Mouse (Mus musculus): ENCODE measurements around the gene Prom2. TPM values are rescaled to one million over a fixed set of nuclear protein-coding genes. Genes with fewer than 3 reads are reported as not detected.

The Prom2 gene
- polyA plus RNA-seq, 1 experiment from 2014 or later: 0.77 TPM

DNA sequence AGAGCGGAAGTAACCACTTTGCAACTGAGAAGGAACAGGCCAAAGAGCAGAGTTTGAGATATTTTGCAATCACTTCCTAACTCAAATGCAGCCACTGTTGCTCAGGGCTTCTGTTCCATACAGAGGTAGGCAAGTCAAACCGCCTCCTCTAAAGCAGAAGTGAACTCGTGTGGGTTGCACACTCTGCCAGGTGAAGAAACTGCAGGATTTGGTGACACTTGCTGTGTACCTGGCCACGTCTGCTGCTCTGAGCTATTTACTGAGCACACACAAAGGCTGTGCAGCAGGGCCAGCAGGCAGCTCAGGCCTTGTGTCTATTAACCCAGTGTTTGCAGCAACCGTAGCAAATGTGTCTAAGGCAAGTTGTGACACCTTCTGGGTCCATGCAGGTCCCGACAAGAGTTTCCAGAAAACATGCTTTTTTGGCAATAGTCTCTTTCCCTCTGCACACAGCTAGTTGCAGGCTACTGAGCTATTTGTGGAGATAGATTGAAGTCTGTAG, 35.1 kb downstream of the Prom2 start:
- Histone ChIP-seq H3K9me3 (replicated peaks) (no peaks in the 10 kb centered on the region), H3K4me2 (replicated peaks) (no peak overlapping the region), H3K27ac (no peak overlapping the region), H3K4me1 (peaks cover 13% of the 10 kb centered on the region), H3K36me3 (no peaks in the 10 kb centered on the region), H3K9ac (no peak overlapping the region), H3K27me3 (0 out of 2 replicates have a peak, but pooled peaks cover 2% of the 10 kb centered on the region), H3K4me3 (no peak overlapping the region)
- WGBS: 92% methylated on average over 6 of the region's 6 CpGs
- no peak for ATAC-seq (ENCODE audit: low FRiP score)

DNA sequence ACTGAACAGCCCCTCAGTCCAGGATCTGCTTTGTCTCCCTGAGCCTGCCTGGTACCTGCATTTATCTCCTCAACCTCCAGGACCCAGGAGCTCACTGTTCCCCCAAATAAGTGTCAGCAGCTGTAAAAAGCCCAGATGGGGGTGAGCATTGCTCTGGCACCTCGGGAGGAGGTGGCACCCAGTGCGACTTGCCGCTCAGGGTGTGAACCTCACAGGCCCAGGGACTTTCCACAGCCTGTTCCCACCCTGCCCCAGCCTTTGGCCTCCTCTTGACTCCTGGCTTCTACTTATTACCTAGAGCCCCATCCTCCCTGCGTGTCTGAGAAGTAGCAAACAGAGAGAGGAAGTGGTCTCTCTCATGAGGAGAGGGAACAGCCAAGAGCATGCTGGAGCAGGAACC, 36.1 kb downstream of the Prom2 start:
- 0 out of 2 replicates have a peak, but pooled peaks cover 2% of the 10 kb centered on the region for H3K27me3 ChIP-seq
- WGBS: 66% methylated on average over 4 of the region's 4 CpGs
- H3K4me2 ChIP-seq (replicated peaks): no peak overlapping the region
- ATAC-seq (ENCODE audit: low FRiP score): no peak
- no peaks in the 10 kb centered on the region for H3K36me3 ChIP-seq
- no peak overlapping the region for H3K9ac ChIP-seq
- H3K27ac ChIP-seq: no peak overlapping the region
- H3K4me1 ChIP-seq: peaks cover 7% of the 10 kb centered on the region
- H3K9me3 ChIP-seq (replicated peaks): no peaks in the 10 kb centered on the region
- H3K4me3 ChIP-seq: no peak overlapping the region

DNA sequence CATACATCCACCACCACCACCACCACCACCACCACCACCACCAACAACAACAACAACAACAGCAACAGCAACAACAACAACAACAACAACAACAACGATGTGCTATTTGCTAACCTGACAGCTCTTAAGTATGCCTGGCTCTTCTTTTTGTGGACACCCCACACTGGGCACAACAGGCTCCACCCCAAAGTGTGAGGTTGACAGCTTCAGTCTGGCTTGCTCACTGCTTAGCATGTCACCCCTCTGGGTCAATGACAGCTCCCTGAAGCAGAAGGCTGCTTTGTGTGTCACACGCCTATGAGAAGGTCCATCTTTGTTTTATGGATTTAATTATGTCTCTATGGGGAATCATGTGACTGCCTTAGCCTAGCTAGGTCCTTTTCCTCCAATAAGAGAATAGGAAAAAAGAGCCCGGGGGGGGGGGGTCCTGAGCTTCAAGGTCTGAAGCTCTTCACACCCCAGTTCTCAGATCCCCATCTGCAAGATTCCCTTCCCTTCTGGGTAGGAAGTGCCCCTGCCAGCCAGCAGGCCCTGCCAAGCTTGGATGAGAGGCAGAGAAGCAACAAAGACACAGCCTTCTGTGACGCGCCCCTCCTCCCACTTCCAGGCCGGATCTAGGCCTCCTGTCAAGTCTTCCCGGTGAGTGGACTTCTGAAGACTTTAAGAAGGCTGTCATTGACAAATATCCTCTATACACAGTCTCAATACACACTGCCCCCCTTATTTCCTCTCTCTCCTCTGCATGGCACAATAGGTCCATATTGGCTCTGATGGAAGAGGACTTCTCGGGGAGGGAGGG, 37.3 kb downstream of the Prom2 start:
- H3K4me3 ChIP-seq: no peak overlapping the region
- no peak overlapping the region for H3K4me2 ChIP-seq (replicated peaks)
- peak overlapping the region; percentile 35; the same call in 1 of the 2 replicates for H3K27ac ChIP-seq
- no peaks in the 10 kb centered on the region for H3K9me3 ChIP-seq (replicated peaks)
- 40% methylated on average over 8 of the region's 8 CpGs for WGBS
- ATAC-seq (ENCODE audit: low FRiP score): 0 out of 2 replicates have a peak, but pooled peaks have one; percentile 24
- H3K4me1 ChIP-seq: peaks cover 7% of the 10 kb centered on the region
- H3K9ac ChIP-seq: no peak overlapping the region
- 0 out of 2 replicates have a peak, but pooled peaks cover 2% of the 10 kb centered on the region for H3K27me3 ChIP-seq
- no peaks in the 10 kb centered on the region for H3K36me3 ChIP-seq

DNA sequence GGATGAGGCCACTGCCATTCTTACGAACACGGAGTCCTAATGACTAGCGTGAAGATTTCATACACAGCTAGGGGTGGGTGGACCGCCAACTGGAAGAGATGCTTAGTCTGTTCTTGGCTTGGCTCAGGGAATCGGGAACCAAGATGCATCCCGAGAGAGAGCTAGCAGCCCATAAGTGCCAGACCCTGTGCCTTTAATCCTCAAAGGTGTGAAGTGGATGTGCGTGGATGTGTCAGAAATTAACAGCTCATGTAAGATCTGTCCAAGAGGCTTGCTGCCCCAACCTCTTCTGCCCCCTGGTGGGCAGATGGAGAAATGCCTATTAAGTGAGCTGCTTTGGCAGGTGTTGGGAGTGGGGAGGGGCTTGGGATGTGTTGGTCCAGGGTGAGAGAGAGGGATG, 40.2 kb downstream of the Prom2 start:
- 0 out of 2 replicates have a peak, but pooled peaks cover 2% of the 10 kb centered on the region for H3K27me3 ChIP-seq
- H3K9me3 ChIP-seq (replicated peaks): no peaks in the 10 kb centered on the region
- no peak overlapping the region for H3K4me3 ChIP-seq
- 62% methylated on average over 7 of the region's 7 CpGs for WGBS
- H3K4me1 ChIP-seq: peaks cover 9% of the 10 kb centered on the region
- H3K36me3 ChIP-seq: no peaks in the 10 kb centered on the region
- no peak overlapping the region for H3K9ac ChIP-seq
- no peak overlapping the region for H3K4me2 ChIP-seq (replicated peaks)
- ATAC-seq (ENCODE audit: low FRiP score): no peak
- no peak overlapping the region for H3K27ac ChIP-seq

DNA sequence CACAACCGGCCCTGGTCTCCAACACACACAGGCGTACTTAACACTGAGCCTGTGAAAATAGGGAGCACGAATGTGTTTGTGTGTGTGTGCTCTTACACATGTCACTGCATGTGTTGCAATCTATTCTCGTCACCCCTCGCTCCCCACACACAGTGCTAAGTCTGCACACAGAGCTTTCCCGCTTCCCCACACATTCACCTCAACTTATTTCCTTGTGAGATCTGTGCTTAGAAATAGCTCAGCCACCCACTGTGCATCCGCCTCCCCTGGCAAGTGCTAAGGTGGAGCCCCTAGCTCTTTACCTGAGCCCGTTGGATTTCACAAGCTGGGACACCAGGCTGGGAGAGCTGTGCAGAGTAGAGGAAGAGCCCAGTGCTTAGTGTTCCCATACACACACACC, 42.5 kb downstream of the Prom2 start:
- H3K27me3 ChIP-seq: no peaks in the 10 kb centered on the region
- H3K9me3 ChIP-seq (replicated peaks): no peaks in the 10 kb centered on the region
- 73% methylated on average over 8 of the region's 8 CpGs for WGBS
- no peak for ATAC-seq (ENCODE audit: low FRiP score)
- no peak overlapping the region for H3K27ac ChIP-seq
- no peak overlapping the region for H3K9ac ChIP-seq
- no peaks in the 10 kb centered on the region for H3K36me3 ChIP-seq
- H3K4me1 ChIP-seq: peaks cover 2% of the 10 kb centered on the region; the same call in 1 of the 2 replicates
- no peak overlapping the region for H3K4me2 ChIP-seq (replicated peaks)
- H3K4me3 ChIP-seq: no peak overlapping the region

DNA sequence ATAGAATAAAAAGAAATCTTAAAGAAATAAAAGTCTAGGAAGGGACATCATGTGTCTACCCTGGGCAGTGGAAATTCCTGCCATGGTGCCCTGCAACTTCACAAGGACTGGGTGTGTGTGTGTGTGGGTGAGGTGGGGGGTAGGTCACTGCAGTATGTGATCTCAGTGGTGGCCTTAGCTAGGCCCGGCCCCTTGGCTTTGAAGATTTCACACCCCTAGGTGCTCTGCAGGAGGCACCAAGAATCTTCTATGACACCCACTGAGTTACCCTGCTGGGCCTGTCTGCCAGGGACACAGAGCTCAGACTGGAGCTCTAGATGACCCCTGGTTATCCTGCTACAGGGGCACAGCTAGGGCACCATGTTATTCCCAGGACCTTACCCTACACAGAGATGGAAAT, 44.9 kb downstream of the Prom2 start:
- Histone ChIP-seq H3K9ac (no peak overlapping the region), H3K4me1 (peaks cover 2% of the 10 kb centered on the region; the same call in 1 of the 2 replicates), H3K9me3 (replicated peaks) (no peaks in the 10 kb centered on the region), H3K27me3 (no peaks in the 10 kb centered on the region), H3K4me2 (replicated peaks) (no peak overlapping the region), H3K4me3 (no peak overlapping the region), H3K36me3 (no peaks in the 10 kb centered on the region), H3K27ac (no peak overlapping the region)
- 39% methylated on average over 1 of the region's 1 CpGs for WGBS
- ATAC-seq (ENCODE audit: low FRiP score): no peak

DNA sequence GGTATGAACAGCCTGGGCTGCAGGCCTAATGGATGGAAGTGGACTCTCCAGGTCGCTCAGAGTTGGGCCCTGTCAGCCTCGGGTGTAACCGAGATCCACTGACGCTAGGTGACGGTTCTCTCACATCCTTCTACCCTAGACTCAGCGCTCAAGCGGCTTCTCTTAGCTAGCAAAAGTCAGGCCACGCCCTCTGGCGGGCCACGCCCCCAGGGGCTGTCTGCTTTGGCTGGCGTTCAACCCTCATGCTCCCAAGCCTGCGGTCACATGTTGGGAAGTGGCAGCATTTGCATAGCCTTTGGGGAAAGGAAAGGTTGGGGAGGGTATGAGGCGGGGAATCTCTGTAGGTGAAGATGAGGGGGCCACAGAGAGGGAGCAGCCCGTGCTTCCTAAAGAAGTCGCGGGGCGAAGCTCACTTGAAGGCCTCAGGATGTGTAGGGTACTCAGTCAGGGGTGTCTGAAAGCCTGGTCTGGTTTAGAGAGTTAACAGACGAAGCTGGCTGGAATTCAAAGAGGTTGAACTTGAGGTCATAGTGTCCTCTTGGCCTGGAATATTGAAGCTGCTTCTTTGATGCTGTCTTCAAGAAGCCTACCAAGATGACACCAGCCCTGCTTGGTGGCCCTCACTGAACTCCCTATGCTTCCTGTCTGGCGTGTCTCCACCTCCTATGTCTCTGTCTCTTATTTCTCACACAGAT, 56.6 kb downstream of the Prom2 start:
- ATAC-seq (ENCODE audit: low FRiP score): peak; percentile 73
- Histone ChIP-seq H3K4me1 (peaks cover 27% of the 10 kb centered on the region), H3K4me2 (replicated peaks) (peak overlapping the region; percentile 37), H3K9me3 (replicated peaks) (no peaks in the 10 kb centered on the region), H3K9ac (0 out of 2 replicates have a peak overlapping the region, but pooled peaks have one; percentile 14), H3K27me3 (peaks cover 71% of the 10 kb centered on the region), H3K27ac (no peak overlapping the region), H3K4me3 (peak overlapping the region; percentile 10), H3K36me3 (no peaks in the 10 kb centered on the region)
- 7% methylated on average over 19 of the region's 19 CpGs for WGBS

DNA sequence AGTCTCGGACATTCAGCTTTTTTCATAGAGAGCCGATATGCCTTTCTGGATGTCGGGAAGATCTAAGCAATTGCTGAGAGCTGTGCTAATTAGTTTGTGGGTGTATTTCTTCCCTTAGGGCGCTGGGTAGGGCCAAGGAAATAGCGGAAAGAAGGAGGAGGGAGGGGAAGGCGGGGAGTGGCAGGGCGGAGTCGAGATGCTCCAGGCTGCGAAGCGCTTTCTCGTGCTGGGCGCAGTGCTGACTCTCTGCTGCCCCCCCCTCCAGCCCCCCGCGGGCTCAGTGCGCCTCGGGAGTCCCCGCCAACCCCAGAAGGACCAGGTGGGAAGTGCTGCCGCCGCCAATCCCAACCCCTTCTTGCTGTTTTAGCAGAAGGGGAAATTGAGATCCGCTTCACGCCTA, 58.3 kb downstream of the Prom2 start:
- ATAC-seq (ENCODE audit: low FRiP score): no peak
- Histone ChIP-seq H3K9ac (no peak overlapping the region), H3K27ac (no peak overlapping the region), H3K36me3 (no peaks in the 10 kb centered on the region), H3K4me3 (peak overlapping the region; percentile 40), H3K27me3 (peaks cover 83% of the 10 kb centered on the region), H3K4me2 (replicated peaks) (peak overlapping the region; percentile 66), H3K9me3 (replicated peaks) (no peaks in the 10 kb centered on the region), H3K4me1 (peaks cover 27% of the 10 kb centered on the region)
- WGBS: 2% methylated on average over 15 of the region's 21 CpGs

DNA sequence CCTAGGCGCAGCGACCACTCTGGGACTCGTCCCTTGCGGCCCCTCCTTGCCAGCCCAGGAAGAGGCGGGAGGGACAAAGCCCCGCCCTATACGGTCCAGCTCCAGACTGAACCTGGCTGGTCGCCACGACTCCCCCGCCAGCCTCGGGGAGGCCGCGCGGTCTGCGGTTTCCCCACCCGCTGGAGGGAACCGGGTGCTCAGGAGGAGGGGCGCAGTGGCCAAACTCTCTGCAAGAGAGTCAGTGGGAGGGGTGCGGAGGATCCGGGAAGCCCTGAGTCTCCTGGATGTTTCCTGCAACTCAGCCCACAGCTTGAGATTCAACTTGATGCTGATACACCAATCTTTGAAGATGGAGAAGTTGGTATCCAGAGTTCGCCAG, 58.7 kb downstream of the Prom2 start:
- H3K4me2 ChIP-seq (replicated peaks): peak overlapping the region; percentile 66
- peak overlapping the region; percentile 40 for H3K4me3 ChIP-seq
- no peak overlapping the region for H3K27ac ChIP-seq
- peaks cover 27% of the 10 kb centered on the region for H3K4me1 ChIP-seq
- peaks cover 83% of the 10 kb centered on the region for H3K27me3 ChIP-seq
- H3K36me3 ChIP-seq: no peaks in the 10 kb centered on the region
- WGBS: under 1% methylated on average over 21 of the region's 21 CpGs
- no peaks in the 10 kb centered on the region for H3K9me3 ChIP-seq (replicated peaks)
- H3K9ac ChIP-seq: 0 out of 2 replicates have a peak overlapping the region, but pooled peaks have one; percentile 35
- peak; percentile 41; the same call in 1 of the 2 replicates for ATAC-seq (ENCODE audit: low FRiP score)

DNA sequence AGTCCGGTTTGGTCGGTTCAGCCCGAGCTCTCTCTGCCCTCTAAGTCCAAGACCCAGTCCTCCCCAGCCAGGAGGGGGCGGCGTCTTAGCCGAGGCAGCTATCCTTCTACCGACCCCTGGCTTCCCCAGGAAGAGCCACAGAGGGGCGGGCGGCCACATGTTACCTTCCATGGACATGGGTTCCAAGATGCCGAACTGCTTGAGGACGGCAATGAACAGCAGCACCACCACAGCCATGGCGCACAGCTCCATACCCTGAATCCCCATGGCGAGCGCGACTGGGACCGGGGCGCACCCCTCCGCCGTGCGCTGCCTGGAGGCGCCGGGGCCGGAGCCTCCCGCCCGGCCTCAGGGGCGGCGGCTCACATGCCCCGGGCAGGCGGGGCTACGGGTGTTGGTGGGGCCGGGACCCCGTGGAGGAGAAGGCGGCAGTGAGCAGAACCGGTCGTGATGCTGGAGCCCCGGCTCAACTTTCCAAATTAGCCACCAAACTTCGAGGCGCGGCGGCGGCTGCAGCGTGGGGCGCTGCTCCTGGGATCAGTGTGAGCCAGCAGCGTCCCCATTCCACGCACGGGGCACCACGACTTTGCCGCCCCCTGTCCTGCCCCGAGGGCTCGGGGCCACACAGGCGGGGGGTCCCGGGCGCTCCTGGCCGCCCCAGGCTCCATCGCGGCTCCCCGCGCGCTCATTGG, 59.3 kb downstream of the Prom2 start:
- peak overlapping the region; percentile 66 for H3K4me2 ChIP-seq (replicated peaks)
- H3K4me1 ChIP-seq: peaks cover 27% of the 10 kb centered on the region
- no peak overlapping the region for H3K27ac ChIP-seq
- H3K9ac ChIP-seq: 0 out of 2 replicates have a peak overlapping the region, but pooled peaks have one; percentile 35
- WGBS: 1% methylated on average over 59 of the region's 59 CpGs
- H3K27me3 ChIP-seq: peaks cover 83% of the 10 kb centered on the region
- peak overlapping the region; percentile 40 for H3K4me3 ChIP-seq
- ATAC-seq (ENCODE audit: low FRiP score): 0 out of 2 replicates have a peak, but pooled peaks have one; percentile 4
- H3K36me3 ChIP-seq: no peaks in the 10 kb centered on the region
- no peaks in the 10 kb centered on the region for H3K9me3 ChIP-seq (replicated peaks)

DNA sequence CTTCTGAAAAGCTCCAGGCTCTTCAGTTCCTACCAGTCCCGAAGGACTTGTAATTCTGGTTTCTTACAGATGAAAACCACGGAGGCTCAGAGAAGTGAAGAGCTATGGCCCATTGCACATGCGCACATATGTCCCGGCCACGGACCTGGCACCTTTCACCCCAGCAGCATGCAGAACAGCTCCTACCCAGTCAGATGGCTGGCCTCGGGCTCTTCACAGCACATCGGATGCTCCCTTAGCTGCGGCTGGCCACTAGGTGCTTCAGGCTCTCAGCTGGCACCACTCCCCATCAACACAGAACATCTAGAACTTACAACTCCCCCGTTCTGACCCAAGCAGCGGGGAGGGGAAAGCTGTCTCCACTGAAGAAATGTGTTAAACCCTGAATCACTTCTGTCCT, 61.5 kb downstream of the Prom2 start:
- Histone ChIP-seq H3K9ac (no peak overlapping the region), H3K27ac (no peak overlapping the region), H3K4me2 (replicated peaks) (no peak overlapping the region), H3K9me3 (replicated peaks) (no peaks in the 10 kb centered on the region), H3K4me3 (no peak overlapping the region), H3K4me1 (peaks cover 25% of the 10 kb centered on the region), H3K36me3 (no peaks in the 10 kb centered on the region), H3K27me3 (peaks cover 63% of the 10 kb centered on the region)
- 71% methylated on average over 10 of the region's 10 CpGs for WGBS
- ATAC-seq (ENCODE audit: low FRiP score): no peak

DNA sequence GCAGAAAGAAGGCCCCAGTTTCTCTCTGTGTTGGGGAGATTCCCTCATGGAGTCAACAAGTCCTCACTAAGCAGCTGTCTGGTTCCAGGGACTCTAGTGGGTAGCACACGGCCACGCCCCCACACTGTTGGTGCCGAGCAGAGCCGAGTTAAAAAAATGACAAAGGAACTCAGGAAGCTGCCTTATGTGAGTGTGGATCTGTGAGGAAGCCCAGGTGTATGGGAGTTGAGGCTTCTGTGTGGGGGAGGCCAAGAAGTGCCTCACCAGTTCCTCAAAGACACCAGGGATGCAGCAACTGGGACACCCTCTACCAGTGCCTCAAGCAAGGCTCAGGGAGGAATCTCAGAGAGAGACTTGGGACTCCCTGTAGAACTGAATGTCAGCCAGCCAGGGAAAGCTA, 62.1 kb downstream of the Prom2 start:
- 80% methylated on average over 4 of the region's 4 CpGs for WGBS
- no peak overlapping the region for H3K4me2 ChIP-seq (replicated peaks)

More for the DNA sequence above, 62.1 kb downstream of the Prom2 start:
- Histone ChIP-seq H3K4me3 (no peak overlapping the region), H3K9me3 (replicated peaks) (no peaks in the 10 kb centered on the region), H3K27ac (no peak overlapping the region), H3K36me3 (no peaks in the 10 kb centered on the region), H3K27me3 (peaks cover 58% of the 10 kb centered on the region), H3K9ac (no peak overlapping the region), H3K4me1 (peaks cover 20% of the 10 kb centered on the region)
- ATAC-seq (ENCODE audit: low FRiP score): no peak

Data from hindbrain, embryonic 12.5 days (tissue).